Mouse (Mus musculus): ENCODE results near the gene Dpm3.

Dpm3 gene

DNA sequence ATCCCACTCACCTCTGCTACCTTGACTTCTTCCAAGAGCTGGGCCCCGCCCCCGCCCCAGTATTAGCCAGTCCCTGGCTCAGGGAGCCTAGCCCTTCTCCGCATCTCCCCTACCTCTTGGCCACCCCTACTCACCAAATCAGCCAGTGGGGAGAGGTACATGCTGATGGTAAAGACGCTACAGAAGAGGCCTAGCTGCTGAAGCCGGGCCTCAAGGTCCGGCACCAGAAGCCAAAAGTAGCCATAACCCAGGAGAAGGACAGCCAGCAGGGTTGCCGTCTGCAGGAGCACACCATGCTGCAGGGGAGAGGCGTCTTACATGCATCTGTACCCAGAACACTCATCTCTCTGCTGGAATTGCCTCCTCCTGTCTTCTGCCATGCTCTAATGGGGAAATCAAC, 9.8 kb downstream of the Dpm3 start:
- DNase-seq (ENCODE audit: low read depth, low spot score) = no peak

DNA sequence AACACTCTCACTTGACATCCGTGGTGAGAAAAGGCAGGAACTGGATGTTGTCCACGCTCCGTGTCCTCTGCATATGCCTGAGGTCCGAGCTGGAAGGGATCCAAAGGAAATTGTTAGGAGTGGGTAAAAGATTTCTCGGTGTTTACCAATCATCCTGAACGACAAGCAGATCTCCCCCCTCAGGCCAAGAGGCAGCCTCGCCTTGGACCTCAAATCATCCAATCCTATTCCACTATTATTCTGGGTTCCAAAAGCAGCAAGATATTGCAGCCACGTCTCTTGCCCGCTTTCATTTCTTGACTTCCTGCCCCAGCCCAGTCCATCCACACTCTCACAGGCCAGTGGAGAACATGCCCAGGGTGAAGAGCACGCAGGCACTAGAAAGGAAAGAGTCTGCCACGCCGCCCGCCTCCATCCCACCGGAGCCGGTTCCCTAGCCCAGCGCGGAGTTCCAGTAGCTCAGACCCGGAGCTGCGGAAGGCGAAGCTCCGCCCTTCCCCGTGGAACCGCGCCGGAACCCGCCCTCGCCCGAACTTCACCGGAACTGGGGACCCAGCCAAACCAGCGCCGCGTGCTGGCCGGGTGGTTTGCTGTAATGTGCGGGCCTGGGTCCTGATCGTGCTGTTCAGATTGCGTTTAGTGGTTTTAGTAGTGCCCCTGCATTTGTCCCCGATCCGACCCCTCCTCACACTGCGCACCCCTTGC, 11.0 kb downstream of the Dpm3 start, which contains the start of gene Slc50a1:
Slc50a1 (minus strand) TSS at position 520 of the 705 bp plus-strand sequence.
- DNase-seq (ENCODE audit: low read depth, low spot score) = no peak

DNA sequence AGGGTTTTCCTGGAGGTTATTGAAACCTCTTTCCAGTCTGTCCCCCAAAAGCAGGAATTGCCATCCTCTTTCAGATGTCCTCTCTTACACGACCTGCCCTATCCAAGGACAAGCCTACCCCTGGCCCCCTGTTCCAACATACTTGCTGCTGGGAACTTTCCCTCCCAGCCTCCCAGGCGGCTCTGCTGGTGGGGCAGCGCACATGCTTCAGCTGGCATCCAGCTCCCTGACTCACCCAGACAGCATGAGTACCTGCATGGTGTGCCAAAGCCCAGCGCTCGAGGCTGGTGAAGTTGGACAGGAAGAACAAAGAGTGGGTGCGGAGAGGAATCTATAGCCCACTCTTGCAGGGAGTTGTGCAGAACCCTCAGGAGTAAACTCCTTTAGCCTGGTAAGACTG, 11.7 kb downstream of the Dpm3 start:
- no peak for DNase-seq (ENCODE audit: low read depth, low spot score)

DNA sequence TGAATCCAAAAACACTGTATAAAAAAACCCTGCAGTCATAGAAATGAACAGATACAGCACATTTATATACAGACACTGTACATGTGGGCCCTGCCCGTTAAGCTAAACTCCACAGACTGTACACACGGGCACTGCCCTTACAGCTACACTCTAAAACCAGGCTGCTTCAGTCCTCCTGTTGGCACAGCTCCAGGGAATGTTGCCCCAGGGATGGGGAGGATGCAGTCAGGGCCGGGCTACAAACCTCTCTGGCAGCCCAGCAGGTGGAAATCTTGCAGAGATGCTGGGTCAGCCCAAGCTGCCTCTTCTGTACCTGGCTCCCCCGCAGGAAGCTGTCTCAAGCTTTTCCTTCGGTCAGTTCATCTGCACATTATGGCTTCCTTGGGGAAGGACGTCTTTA, 12.6 kb downstream of the Dpm3 start:
- no peak for DNase-seq (ENCODE audit: low read depth, low spot score)

DNA sequence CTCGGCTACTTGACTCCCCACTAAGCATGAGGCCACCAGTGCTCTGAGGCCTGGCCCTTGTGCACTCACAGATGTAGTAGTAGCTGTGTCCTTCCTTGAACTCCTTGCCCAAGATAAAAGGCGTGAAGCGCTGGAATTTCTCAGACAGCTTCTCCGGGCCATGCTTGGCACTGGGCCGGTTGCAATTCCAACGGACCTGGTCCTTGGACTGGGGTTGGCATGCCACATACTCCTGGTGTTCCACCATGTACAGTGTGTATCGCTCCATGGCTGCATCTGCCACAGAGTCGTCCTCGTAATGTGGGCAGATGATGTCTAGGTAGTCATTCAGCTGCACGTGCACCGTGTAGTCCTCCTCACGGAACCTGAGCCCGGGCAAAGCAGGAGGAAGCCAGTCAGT, 16.9 kb downstream of the Dpm3 start:
- no peak for DNase-seq (ENCODE audit: low read depth, low spot score)

DNA sequence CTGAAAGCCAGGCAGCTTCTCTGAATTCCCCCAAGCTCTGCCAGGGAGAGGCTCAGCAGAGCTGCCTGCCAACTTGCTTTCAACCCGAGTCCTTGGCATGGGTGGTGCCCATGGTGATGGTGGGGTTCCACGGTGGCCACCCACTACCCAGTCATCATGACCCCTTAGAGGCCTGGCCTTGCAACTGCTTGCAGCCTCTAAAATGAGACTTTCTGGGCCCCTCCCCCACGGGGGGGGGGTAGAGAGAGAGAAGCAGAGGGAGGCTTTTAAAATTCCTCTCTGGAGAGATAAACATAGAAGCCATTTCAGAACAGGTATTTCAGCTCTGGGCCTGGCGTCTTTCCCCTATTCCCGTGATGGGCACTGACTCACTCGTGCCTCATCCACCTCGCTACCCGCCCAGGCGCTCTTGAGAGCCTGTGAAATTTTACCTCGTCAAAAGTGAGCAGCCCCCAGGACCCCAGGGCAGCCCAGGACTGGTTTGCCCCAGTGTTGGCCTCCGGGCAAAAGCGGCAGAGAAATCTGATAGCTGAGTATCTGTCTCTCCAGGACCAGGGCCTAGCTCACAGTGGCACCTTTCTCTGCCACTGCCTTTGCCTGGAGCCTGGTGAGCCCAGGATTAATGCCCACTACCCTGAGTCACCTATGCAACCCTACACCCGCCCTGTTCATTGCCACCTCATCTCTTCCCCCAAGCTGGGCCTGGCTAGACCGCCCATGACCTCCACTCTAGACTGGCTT, 18.3 kb downstream of the Dpm3 start:
- DNase-seq (ENCODE audit: low read depth, low spot score) = no peak

DNA sequence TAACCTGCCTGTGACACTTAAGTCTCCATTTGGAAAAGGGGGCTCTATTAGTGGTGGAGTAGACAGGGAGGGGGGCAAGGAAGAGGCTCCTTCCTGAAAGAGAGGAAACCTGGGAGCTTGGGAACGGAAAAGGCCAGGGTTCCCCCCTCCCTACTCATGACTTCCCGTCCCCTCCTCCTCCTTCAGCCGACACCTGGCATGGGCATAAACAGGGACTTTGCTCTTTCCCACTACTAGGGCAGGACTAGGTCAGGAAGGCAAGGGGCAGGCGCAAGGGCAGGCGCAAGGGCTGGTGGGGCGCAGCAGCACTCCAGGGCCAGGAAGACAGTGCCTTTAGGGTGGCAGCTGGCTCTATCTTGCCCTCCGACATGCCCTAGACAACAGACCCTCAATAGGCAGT, 18.9 kb downstream of the Dpm3 start:
- DNase-seq (ENCODE audit: low read depth, low spot score) = no peak

DNA sequence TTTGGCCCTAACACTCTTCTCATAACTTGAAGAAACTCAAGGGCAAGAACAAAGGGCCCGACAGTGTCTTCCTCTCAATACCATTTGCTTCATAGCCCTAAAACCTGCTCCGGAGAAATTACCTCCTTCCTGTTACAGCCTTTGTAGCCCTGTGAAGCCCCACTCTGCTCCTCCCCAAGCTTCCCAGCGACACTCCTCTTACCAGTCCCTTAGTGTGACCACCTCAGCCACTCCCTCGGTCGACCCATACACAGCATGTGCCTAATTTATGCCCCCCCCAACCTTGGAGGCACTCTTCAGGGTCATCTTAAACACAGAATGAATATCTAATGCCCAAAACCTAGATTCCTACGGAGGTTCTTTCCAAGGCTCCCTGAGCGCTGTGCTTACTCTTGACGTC, 19.5 kb downstream of the Dpm3 start:
- no peak for DNase-seq (ENCODE audit: low read depth, low spot score)

DNA sequence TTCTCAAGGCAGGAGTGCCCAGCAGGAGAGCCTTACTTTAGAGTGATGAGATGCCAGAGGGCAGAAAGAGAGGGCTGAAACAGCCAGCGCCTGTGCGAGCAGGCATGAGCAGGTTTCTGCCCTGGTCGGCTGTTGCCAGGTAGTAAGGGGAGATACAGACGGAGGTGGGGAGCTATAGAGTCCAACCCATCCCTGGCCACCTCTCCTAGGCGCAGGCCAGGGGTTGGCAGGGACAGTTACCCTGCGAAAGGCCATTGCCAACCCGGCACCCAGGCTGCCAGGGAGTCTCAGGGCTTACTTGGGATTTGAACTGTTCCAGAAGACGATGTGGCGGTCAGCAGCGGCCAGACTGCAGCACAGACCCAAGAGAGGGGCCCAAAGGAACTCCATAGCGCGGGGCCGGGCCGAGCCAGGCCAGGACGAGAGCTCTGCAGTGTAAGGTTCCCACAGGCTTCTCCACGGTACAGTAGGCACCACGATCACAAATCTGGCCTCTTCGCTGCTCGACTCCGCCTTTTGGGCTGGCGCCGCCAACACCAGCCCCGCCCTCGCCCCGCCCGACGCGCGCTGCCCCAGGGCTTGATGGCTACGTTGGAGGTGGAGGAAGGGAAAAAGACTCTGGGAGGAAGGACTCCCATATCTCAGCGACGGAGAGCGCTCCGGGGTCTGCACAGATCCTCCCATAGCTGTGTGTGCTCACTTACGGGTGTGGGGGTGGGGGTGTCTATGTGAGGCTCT, 20.2 kb downstream of the Dpm3 start:
- DNase-seq (ENCODE audit: low read depth, low spot score) = no peak

DNA sequence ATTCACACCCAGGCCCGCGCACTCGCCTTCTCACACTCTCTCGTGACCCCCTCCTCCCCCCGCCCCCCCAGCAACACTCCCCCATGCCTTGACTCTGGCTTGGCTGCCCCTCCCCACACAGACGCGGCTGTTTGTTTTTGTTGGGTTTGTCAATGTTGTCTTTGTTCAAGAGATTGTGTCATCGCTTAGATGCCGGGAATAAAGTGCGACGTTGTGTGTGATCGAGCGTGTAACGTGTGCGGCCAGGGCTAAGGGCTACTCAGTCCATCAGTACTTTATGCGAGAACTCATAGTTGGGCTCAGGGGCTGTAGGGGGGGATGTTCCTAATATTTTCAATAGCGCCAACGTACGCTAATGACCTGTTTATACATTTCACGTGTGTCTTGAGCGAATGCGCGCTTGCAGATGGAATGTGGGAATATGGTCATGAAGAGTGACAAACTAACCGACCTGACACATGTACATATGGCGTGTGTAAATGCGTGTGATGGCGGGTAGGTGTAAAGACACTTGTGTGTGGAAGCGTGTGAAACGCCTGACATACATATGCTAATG, 21.0 kb downstream of the Dpm3 start:
- DNase-seq (ENCODE audit: low read depth, low spot score) = no peak

DNA sequence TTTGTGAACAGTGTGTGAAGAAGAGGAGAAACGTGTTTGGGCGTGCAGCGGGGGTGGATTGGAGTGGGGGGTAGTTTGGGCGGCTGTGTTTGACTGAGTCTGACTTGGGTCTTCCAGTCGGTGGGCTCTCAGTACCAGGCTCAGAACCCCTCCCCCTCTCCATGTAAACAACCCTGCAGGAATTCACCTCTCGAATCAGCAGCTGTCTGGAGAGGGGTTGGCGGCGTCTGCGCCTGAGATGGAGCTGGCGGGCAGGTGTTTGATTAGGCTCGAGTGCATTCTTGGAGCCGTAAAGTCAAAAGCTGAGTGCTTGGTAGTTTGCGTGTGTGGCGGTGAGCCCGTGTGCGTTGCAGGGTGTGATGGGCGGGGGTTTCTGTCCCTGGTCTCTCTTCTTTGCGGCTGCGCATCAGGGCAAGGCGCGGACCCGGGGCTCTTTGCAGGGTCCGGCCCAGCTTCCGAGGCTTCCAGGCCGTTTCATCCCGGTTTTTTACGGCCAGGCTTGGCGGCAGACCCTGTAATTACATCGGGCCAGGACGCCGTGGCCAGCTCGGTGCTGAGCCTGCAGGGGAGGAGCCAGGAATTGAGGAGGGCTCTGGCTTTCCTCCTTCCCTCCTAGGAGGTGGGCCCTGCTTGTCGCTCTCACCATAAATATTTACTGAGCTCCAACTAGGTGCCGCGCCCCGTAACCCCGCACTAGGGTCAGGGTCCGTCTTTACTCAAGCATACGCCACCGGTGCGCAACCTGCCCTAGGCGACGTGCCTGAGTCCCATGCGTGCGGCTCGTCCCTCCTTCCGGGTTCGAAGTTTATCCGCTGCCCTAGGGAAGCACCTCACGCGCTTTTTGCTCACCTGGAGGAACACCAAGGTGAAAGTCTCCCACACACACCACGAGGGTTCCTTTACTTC, 21.7 kb downstream of the Dpm3 start, which contains the start of gene Efna1:
Efna1 (minus strand) TSS at position 537 of the 906 bp plus-strand sequence.
- DNase-seq (ENCODE audit: low read depth, low spot score) = no peak

DNA sequence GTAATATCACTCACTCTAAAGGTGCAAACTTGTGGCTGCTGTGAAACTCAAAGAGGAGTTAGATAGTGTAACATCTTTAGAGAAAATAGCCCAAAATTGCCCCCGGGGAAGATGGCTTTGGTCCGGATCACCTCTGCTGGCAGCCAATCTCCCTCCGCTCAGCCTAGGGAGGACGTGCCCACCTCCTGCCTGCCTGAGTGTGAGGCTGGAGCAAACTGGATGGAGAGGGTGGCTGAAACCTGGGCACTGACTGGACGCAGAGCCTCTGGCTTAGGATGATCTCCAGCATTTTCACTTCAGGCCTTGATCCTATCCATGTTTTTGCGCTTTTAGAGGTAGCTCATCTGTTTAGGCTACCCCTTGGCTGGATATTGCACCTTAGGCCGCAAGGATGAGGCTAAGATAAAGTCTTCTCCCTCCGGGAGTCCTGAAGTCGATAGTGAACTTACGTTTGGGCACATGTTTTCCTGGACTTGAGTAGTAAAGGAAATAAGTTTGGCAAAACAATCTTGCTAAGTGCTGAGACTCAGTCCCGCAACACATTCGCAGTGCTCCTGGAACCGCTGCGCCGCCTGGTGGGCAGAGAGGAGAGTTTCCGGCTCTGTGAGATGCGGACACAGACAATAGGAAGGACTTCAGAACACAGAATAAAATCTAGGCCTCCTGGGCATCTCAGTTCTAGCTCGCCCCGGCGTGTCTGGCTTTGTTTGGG, 22.6 kb downstream of the Dpm3 start:
- no peak for DNase-seq (ENCODE audit: low read depth, low spot score)

DNA sequence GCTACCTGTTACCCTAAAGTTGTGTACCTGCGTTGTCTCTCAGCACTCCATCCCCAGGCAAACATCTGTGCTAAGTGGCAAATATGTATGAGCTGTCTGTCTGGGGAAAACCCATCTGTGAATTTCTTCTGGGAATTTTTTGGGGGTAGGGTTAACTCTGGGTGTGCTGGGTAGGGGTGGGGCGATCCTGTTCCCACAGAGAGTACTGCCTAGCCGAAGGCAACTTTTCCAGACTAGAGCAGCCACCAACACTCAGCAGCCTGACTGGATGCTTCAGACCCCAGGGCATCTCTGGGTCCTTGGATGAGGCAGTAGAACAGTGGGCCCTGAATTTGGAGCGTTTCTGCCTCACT, 23.1 kb downstream of the Dpm3 start:
- no peak for DNase-seq (ENCODE audit: low read depth, low spot score)

DNA sequence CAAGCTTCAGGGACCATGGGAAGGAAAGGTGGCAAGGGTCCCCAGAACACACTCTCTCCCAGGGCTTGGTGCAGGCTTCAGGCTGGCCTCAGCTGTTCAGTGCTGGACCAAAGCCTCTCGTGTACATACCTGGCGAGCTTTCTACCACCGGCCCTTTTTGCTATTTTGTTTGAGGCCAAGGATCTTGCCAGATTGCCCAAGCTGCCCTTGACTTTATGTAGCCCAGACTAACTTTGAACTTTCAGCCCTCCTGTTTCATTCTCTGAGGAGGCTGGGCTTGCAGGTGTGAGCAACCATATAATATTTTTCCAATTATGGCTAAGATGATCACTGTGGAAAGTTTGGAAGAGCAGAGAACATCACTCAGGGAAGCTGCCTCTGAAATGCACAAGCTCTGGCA, 25.1 kb downstream of the Dpm3 start:
- no peak for DNase-seq (ENCODE audit: low read depth, low spot score)

DNA sequence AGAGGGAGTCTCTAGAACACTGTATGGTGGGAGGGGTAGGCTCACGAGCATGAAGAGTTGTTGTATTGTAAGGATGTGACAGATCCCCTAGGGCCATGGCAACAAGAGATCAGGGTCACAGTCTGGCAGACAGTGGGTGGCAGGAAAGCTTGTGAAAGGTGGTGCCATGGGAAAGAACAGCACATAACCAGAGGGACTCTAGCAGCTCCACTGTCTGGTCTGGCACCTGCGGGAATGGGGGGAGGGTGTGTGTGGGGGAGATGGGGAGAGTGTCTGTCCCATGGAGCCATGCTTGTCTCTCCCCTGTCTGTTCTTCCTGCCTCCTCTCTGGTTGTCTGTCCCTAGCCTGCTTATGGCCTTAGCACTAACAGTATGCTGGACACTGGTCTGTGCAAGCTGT, 26.4 kb downstream of the Dpm3 start:
- DNase-seq (ENCODE audit: low read depth, low spot score) = no peak

DNA sequence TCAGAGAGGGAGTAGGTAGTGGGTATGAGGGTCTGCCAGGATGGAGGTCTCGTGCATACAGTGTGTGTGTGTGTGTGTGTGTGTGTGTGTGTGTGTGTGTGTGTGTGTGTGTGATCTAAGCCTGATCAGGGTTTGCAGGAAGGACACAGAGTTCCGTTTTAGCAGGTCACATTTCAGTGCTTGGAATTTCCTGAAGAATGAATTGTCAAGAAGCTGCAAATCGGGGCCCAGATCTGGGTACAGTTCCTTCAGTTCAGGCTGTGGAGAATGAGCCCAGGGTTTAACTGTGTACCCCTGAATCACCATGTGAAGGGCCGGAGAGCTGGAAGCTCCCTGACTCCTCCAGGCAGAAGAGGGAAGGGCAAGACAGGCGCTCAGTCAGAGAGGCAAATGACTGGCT, 28.1 kb downstream of the Dpm3 start:
- no peak for DNase-seq (ENCODE audit: low read depth, low spot score)

DNA sequence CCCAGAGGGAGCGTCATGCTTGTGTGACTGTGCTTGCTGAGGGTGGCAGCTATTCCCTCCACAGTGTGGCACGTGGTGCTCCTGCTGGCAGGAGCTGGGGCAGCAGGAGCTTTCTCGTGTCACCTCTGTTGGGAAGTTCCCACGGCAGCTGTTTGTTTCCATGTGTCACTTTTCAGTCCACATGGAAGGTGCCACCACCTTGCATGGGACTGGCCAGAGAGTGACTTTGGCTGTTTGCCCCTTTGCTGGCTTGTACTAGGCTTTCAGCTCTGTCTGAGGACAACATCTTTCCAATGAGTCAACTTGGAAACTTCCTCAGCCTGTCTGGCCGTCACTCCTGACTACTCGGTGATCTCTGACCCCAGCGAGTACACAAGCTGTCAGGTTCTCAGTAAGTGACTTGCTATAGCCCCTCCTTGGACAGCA, 29.4 kb downstream of the Dpm3 start:
- no peak for DNase-seq (ENCODE audit: low read depth, low spot score)

DNA sequence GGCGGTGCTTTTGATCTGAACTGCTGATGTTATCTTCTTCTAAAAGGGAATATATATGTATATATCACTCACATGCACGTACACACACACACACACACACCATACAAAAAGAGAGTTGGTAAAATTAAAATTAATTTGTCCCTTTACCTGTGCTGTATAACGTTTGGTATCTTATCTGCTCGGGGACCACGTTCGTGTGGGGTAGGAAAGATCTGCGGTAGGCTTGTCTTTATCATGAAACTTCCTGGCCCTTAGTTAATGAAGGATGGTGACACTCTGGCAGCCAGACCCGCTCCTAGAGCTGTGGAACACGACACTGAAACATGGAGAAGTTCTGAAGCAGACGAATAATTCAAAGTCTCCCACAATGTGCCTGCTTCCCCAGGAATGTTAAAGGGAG, 32.7 kb downstream of the Dpm3 start:
- DNase-seq (ENCODE audit: low read depth, low spot score) = no peak

DNA sequence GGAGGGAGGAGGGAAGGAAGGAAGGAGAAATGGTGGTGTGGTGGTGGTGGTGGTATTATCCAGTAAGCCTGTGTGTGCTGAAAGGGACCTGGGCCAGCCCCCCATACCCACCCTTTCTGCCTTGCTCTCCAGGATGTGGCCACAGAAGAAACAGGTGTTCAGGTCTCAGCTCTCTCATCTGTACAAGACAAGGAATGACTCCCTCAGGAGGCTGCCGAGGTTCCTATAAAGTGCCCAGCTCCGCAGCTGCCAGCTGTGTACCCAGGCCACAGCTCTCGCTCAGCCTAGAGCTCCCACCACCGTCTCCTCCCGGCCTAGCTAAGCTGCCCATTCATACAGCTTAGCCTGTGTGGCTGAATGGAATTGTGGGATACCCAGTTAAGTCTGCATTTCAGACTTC, 33.1 kb downstream of the Dpm3 start:
- DNase-seq (ENCODE audit: low read depth, low spot score) = no peak

DNA sequence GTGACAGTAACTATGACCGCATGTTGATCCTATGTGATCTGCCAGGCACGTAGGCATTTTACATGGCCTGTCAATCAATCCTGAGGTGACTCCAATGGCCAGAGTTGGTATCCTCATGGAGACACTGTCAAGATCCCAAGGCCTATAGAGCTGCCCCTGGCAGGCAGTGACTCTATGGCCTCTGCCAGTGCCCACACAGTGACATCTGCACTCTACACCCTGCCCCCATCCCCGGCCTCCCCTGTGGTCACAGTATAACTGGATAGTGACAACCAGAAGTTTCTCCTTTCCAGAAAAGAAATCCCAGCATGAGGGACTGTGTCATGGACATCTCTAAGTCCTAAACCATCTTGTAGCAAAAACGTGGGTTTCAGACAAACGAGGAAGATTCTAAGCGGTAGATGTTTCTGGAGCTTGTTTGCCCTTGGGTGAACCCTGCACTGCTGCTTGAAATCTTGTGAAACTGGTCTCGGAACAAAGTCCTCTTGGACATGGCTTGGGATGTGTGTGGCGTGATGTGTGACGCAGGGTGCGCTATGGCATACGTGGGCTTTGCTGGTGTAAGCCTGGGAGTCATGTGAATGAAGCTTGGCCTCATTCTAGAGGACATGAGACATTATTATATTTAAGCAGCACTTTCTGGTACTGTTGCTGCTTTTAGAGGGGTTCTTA, 34.2 kb downstream of the Dpm3 start:
- DNase-seq (ENCODE audit: low read depth, low spot score) = no peak
